Mouse (Mus musculus): ENCODE results near the gene Hnrnpc.

DNA sequence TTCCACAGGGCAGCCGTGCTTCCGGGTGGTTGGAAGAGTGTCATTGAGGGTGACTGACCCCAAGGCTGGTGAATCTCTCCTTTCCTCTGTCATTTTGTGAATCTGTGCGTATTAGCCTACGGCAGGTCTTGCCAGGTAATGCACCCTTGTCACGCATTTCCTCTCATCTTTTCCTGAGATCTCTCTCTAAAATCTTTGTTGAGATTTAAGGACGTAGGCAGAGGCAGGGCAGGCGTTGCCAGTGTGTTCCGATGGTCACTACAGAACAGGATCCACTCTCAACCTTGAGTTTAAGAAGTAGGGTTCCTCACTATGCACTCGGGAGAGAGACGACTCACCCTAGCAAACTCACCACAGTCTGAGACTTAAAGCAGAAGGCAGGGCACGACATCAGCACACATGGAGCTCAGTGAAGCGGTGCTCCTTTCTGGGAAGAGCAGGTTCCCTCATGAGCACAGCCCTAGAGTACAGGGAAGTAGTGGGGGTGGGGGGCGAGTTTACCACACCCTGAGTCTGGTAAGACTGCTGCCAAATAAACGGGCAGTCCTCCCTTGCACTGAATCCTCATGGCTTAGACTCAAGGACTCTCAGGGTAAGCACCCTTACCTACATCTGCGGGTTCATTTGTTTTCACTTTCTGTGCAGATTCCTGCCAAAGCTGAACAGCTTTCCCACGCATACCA lies 37.8 kb upstream of the Hnrnpc start:
- TF ChIP-seq ZC3H11A (IDR thresholded peaks at IDR 0.05; ENCODE audit: low read depth, low read length) = no peak
- TF ChIP-seq CTCF (conservative IDR thresholded peaks at IDR 0.05 in 1 of 2, IDR thresholded peaks at IDR 0.05 in 1 of 2; ENCODE audit: low read depth in 2 of 2, low read length in 2 of 2) = no peak
- no peak; the same call in 1 of the 2 replicates for TF ChIP-seq MAX (IDR thresholded peaks at IDR 0.05; ENCODE audit: low read length)
- TF ChIP-seq POLR2A (IDR thresholded peaks at IDR 0.05; ENCODE audit: low read depth, low read length) = 0 out of 2 replicates have a peak, but pooled peaks have one; percentile 6
- no peak for TF ChIP-seq MYC (IDR thresholded peaks at IDR 0.05; ENCODE audit: low read depth, low read length)
- TF ChIP-seq MAZ (IDR thresholded peaks at IDR 0.05; ENCODE audit: low read depth, low read length) = no peak
- TF ChIP-seq MAFK (IDR thresholded peaks at IDR 0.05; ENCODE audit: insufficient replicate concordance, low read length) = no peak
- no peak for TF ChIP-seq IRF4 (IDR thresholded peaks at IDR 0.05; ENCODE audit: low read depth, low read length)
- TF ChIP-seq SIN3A (IDR thresholded peaks at IDR 0.05; ENCODE audit: low read length) = peak; percentile 22; the same call in 1 of the 2 replicates
- TF ChIP-seq EP300 (IDR thresholded peaks at IDR 0.05; ENCODE audit: low read length) = no peak
- no peak for TF ChIP-seq CHD2 (IDR thresholded peaks at IDR 0.05; ENCODE audit: low read length)
- no peak for TF ChIP-seq MEF2A (IDR thresholded peaks at IDR 0.05; ENCODE audit: borderline replicate concordance, low read depth, low read length)

Data from CH12.LX (cell line).